Mouse (Mus musculus) urinary bladder, postnatal 36 days (tissue): ENCODE data around the gene Ick.

Experiments
- DNase-seq, 2 experiments: peaks; one replicate each; pipeline ENCODE4 v3.0.0; 2022; ENCODE audit warnings: low spot score in 2 of 2, mixed read lengths in 1 of 2

The Ick gene

DNA sequence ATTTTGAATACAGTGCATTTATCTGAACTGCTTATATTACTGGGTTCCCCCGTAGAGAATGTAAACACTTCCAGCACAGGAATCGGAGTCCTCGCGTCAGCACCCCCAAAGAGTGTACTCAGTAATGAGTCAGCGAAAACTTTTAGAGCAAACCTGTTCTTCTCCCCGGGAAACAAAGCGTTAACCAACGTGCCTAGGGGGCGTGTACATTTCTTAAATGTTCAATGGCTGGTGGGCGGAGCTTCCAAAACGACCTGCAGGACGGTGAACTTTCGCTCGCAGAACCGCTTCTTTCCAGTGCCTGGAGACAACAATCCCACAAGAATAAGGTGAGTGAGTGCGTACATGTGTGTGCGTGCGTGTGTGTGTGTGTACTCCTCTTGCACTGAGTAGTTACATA is 82.7 kb downstream of the Ick start:
- DNase-seq, result peak; percentile 73 to 83

DNA sequence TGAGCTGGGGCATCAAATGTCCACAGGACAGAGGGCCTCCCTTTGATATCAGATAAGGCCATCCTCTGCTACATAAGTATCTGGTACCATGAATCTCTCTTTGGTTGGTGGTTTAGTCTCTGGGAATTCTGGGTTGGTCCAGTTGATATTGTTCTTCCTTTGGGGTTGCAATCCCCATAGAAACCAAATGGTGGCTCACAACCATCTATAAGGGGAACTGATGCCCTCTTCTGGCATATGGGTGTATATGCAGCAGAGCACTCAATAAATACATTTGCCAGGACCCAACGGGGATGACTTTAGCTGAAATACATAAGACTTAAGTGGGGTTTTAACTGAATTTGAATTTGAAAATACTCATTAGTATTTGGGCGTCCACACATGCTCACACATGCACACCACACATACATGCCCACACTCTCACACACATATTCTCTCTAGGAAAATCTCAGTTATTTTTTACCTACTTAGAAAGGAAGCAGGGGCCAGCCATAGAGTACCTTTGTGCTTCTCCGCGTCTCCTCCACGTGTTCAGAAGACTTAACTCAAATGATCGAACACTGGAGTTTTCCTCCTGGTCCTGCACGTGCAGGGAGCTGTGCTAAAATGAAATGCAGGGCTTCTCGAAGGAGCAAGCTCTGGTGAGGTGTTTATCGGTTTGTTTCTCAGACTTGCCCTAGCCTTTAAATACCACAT is 85.1 kb downstream of the Ick start:
- DNase-seq, result peak; percentile 43 to 50

DNA sequence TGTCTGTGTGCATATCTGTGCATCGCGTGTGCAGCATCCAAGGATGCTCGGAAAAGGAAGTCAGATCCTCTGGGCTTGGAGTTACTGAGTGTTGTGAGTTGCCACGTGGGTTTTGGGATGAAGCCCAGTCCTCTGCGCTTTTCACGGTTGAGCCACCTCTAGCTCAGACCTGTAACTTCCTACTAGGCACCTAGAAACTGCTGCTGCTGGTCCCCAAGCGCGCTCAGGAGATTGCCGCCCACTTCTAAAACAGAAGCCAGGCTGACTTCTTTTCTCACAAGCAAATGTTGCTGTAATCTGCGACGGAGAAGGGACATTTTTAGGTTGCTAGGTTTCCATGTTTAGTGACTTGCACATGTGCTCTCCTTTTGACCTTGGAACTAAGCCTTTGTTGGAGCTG is 86.0 kb downstream of the Ick start:
- DNase-seq, result no peak

DNA sequence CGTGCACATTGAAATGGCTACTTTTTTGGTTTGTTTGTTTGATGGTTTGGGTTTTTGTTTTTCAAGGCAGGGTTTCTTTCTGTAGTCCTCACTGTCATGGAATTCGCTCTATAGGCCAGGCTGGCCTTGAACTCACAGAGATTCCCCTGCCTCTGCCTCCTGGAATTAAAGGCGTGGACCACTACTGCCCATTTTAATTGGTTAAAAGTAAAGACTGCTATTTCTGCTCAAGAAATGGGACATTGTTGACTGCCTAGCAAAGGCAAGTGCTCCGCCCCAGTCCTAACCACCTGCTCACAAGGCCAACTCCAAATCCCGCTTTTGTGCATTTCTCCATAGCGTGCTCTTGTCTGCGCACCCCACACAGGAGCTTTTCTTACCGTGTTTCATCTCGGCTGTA is 88.8 kb downstream of the Ick start:
- no peak for DNase-seq

DNA sequence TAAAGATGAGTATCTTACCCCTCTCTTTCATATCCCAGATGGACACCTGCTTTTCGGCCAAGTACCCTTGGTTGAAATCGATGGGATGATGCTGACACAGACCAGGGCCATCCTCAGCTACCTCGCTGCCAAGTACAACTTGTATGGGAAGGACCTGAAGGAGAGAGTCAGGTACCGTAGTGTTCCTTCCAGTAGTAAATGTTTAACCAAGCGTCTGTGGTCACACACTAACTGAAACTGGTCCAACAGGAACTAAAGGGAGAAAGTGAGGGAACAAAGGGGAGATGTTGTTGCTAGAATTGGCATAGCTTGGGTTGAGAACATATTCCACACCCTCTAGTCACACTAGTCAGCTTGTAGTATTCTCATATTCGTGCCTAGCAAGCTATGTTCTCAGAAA is 95.2 kb downstream of the Ick start:
- no peak for DNase-seq

DNA sequence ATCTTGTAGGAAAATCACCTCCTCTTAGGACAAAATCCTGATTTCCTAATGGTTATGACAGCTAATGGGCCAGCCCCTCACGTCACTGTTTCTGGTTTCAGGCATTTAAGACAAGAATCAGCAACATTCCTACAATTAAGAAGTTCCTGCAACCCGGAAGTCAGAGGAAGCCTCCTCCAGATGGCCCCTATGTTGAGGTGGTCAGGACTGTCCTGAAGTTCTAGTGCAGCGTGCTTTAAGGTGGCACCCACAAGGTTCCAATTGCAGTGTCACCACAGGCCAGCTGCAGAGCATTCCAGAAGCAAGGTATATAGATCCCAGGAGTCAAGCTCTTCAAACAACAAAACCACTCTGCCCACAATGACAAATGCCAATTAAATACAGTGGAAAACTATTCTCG is 100.0 kb downstream of the Ick start:
- no peak for DNase-seq

DNA sequence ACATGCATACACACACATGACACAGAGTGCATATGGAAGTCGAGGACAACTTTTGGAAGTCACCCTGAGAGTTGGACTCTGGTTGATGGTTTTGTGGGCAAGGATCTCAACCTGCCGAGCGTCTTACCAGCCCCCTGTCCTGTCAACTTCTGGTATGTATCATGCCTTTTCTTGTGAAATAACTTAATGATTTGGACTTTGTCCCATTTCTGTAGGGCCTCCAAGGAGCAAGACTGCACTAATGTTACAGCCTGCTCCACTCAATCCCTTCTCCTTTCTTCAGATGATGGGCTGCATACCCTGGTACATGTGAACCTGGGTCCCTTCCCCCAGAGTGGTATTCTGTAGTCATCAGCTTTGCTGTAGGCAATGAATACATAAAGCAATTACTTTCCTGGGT is 101.1 kb downstream of the Ick start:
- DNase-seq, result no peak

DNA sequence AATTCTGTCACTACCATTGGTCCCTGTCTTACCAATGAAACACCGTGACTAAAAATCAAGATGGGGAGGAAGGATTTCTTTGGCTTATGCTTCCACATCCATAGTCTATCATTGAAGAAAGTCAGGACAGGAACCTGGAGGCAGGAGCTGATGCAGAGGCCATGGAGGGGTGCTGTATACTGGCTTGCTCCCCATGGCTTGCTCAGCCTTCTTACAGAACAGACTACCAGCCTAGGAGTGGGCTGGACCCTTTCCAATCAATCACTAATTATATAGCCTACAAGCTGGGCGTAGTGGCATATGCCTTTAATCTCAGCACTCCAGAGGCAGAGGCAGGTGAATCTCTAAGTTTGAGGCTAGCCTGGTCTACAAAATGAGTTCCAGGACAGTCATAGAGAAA is 101.8 kb downstream of the Ick start:
- no peak for DNase-seq

DNA sequence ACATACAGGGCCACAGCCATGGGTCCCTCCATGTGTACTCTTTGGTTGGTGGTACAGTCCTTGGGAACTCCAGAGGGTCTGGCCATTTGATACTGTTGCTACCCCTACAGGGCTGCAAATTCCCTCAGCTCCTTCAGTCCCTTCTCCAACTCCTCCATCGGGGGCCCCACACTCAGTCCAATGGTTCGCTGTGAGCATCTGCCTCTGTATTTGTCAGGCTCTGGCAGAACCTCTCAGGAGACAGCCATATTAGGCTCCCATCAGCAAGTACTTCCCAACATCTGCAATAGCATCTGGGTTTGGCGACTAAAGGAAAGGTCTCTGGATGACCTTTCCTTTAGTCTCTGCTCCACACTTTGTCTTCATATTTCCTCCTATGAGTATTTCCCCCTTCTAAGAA is 102.5 kb downstream of the Ick start:
- no peak for DNase-seq

DNA sequence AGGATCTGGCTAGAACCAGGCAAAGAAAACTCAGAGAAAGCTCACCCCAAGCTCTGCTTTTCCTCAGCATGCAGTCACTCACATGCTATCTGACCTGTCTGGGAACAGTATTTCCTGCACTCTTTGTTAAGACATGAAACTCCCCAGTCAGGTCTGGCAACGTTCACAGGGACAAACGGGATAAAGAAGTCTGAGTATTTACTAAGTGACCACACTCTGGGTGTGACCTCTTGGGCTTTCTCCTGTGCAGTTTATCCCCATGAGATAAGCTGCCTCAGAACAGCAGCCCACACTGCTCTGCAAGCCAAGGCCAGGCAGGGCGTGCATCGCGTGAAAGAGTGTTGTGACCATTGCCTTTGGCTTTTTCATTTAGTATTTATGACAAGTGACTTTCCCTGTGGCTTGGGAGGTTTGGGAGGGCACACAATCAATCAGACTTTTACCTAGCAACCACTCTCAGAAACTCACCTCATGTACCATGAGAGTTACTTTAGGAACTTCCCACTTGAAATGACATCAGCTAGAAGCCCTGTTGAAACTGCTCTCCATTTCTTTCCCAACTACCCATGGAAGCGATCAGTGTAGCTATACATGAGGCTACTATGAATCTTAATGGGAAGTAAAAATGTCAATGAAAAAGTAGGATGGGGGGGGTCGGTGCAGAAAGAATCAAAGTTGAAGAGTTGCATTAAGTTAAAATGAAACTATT is 103.5 kb downstream of the Ick start:
- peak; percentile 70 to 80 for DNase-seq

DNA sequence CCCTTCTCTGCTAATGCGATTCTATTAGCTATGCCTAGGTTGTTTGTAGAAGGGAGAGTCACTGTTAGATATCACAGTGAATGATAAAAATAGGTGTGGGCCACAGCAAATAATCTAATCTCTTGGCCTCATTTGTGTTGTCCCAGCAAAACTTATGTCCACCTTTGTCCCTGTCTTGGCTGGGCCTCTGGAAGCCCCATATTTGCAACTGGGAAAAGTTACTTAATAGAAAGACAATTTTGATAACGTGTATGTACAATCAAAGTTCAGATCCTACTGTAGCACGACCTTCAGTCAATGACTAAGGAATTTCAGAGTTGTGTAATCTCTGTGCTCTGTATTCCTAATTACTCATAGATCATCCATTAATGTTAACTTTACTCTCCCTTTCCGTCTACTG is 108.1 kb downstream of the Ick start:
- no peak for DNase-seq
